Mouse (Mus musculus): ENCODE results near the gene Cask. TPM values are rescaled to one million over a fixed set of nuclear protein-coding genes. Genes with fewer than 3 reads are reported as not detected.

Cask gene
- polyA plus RNA-seq, 1 experiment, result 34.7 TPM

GRCm38 (mm10) chrX:13554504-13554903 is 296.7 kb downstream of the Cask start:
- no peaks in the 10 kb centered on the region for H3K27me3 ChIP-seq (ENCODE audit: control insufficient read depth, insufficient read depth, low read length, poor library complexity, severe bottlenecking)
- no peak overlapping the region for H3K9ac ChIP-seq (ENCODE audit: low read depth, poor library complexity, severe bottlenecking)
- H3K9me3 ChIP-seq (replicated peaks; ENCODE audit: control insufficient read depth, insufficient read depth, low read length, poor library complexity, severe bottlenecking), result no peaks in the 10 kb centered on the region
- H3K4me1 ChIP-seq (ENCODE audit: control insufficient read depth, insufficient read depth, low read length), result no peaks in the 10 kb centered on the region
- H3K36me3 ChIP-seq (ENCODE audit: control insufficient read depth, insufficient read depth, low read length, poor library complexity, severe bottlenecking), result no peaks in the 10 kb centered on the region
- no peak overlapping the region for H3K4me3 ChIP-seq (ENCODE audit: low read depth, low read length)
- TF ChIP-seq POLR2A (IDR thresholded peaks at IDR 0.05; ENCODE audit: insufficient read depth, low read length) (no peak), EP300 (IDR thresholded peaks at IDR 0.05; ENCODE audit: insufficient read depth, low read depth, low read length) (no peak), CTCF (IDR thresholded peaks at IDR 0.05; ENCODE audit: low read depth, low read length) (no peak)
- no peak overlapping the region for H3K27ac ChIP-seq (ENCODE audit: insufficient read depth, low read length)

GRCm38 (mm10) chrX:13552288-13552687 is 298.9 kb downstream of the Cask start:
- Histone ChIP-seq H3K27me3 (ENCODE audit: control insufficient read depth, insufficient read depth, low read length, poor library complexity, severe bottlenecking) (no peaks in the 10 kb centered on the region), H3K4me1 (ENCODE audit: control insufficient read depth, insufficient read depth, low read length) (no peaks in the 10 kb centered on the region), H3K27ac (ENCODE audit: insufficient read depth, low read length) (no peak overlapping the region), H3K36me3 (ENCODE audit: control insufficient read depth, insufficient read depth, low read length, poor library complexity, severe bottlenecking) (no peaks in the 10 kb centered on the region), H3K4me3 (ENCODE audit: low read depth, low read length) (no peak overlapping the region), H3K9me3 (replicated peaks; ENCODE audit: control insufficient read depth, insufficient read depth, low read length, poor library complexity, severe bottlenecking) (no peaks in the 10 kb centered on the region), H3K9ac (ENCODE audit: low read depth, poor library complexity, severe bottlenecking) (no peak overlapping the region)
- TF ChIP-seq CTCF (IDR thresholded peaks at IDR 0.05; ENCODE audit: low read depth, low read length) (no peak), POLR2A (IDR thresholded peaks at IDR 0.05; ENCODE audit: insufficient read depth, low read length) (no peak), EP300 (IDR thresholded peaks at IDR 0.05; ENCODE audit: insufficient read depth, low read depth, low read length) (no peak)

GRCm38 (mm10) chrX:13551566-13551965 is 299.6 kb downstream of the Cask start:
- H3K27ac ChIP-seq (ENCODE audit: insufficient read depth, low read length), result no peak overlapping the region
- H3K9me3 ChIP-seq (replicated peaks; ENCODE audit: control insufficient read depth, insufficient read depth, low read length, poor library complexity, severe bottlenecking), result no peaks in the 10 kb centered on the region
- no peaks in the 10 kb centered on the region for H3K27me3 ChIP-seq (ENCODE audit: control insufficient read depth, insufficient read depth, low read length, poor library complexity, severe bottlenecking)
- H3K4me3 ChIP-seq (ENCODE audit: low read depth, low read length), result no peak overlapping the region
- H3K9ac ChIP-seq (ENCODE audit: low read depth, poor library complexity, severe bottlenecking), result no peak overlapping the region
- TF ChIP-seq POLR2A (IDR thresholded peaks at IDR 0.05; ENCODE audit: insufficient read depth, low read length) (no peak), EP300 (IDR thresholded peaks at IDR 0.05; ENCODE audit: insufficient read depth, low read depth, low read length) (no peak), CTCF (IDR thresholded peaks at IDR 0.05; ENCODE audit: low read depth, low read length) (no peak)
- H3K36me3 ChIP-seq (ENCODE audit: control insufficient read depth, insufficient read depth, low read length, poor library complexity, severe bottlenecking), result no peaks in the 10 kb centered on the region
- H3K4me1 ChIP-seq (ENCODE audit: control insufficient read depth, insufficient read depth, low read length), result no peaks in the 10 kb centered on the region

- no peaks in the 10 kb centered on the region for H3K9me3 ChIP-seq (replicated peaks; ENCODE audit: control insufficient read depth, insufficient read depth, low read length, poor library complexity, severe bottlenecking)
- H3K36me3 ChIP-seq (ENCODE audit: control insufficient read depth, insufficient read depth, low read length, poor library complexity, severe bottlenecking), result no peaks in the 10 kb centered on the region
Measured at GRCm38 (mm10) chrX:13549100-13549499, 302.1 kb downstream of the Cask start.

GRCm38 (mm10) chrX:13521288-13521687 is 329.9 kb downstream of the Cask start:
- Histone ChIP-seq H3K9ac (ENCODE audit: low read depth, poor library complexity, severe bottlenecking) (no peak overlapping the region), H3K4me1 (ENCODE audit: control insufficient read depth, insufficient read depth, low read length) (no peaks in the 10 kb centered on the region), H3K27ac (ENCODE audit: insufficient read depth, low read length) (no peak overlapping the region), H3K27me3 (ENCODE audit: control insufficient read depth, insufficient read depth, low read length, poor library complexity, severe bottlenecking) (no peaks in the 10 kb centered on the region), H3K36me3 (ENCODE audit: control insufficient read depth, insufficient read depth, low read length, poor library complexity, severe bottlenecking) (no peaks in the 10 kb centered on the region), H3K4me3 (ENCODE audit: low read depth, low read length) (no peak overlapping the region), H3K9me3 (replicated peaks; ENCODE audit: control insufficient read depth, insufficient read depth, low read length, poor library complexity, severe bottlenecking) (no peaks in the 10 kb centered on the region)
- TF ChIP-seq POLR2A (IDR thresholded peaks at IDR 0.05; ENCODE audit: insufficient read depth, low read length) (no peak), CTCF (IDR thresholded peaks at IDR 0.05; ENCODE audit: low read depth, low read length) (no peak), EP300 (IDR thresholded peaks at IDR 0.05; ENCODE audit: insufficient read depth, low read depth, low read length) (no peak)

More at GRCm38 (mm10) chrX:13549100-13549499, 302.1 kb downstream of the Cask start:
- Histone ChIP-seq H3K27me3 (ENCODE audit: control insufficient read depth, insufficient read depth, low read length, poor library complexity, severe bottlenecking) (no peaks in the 10 kb centered on the region), H3K4me3 (ENCODE audit: low read depth, low read length) (no peak overlapping the region), H3K9ac (ENCODE audit: low read depth, poor library complexity, severe bottlenecking) (no peak overlapping the region), H3K4me1 (ENCODE audit: control insufficient read depth, insufficient read depth, low read length) (no peaks in the 10 kb centered on the region), H3K27ac (ENCODE audit: insufficient read depth, low read length) (no peak overlapping the region)
- no peak for TF ChIP-seq CTCF (IDR thresholded peaks at IDR 0.05; ENCODE audit: low read depth, low read length)
- TF ChIP-seq POLR2A (IDR thresholded peaks at IDR 0.05; ENCODE audit: insufficient read depth, low read length), result no peak
- no peak for TF ChIP-seq EP300 (IDR thresholded peaks at IDR 0.05; ENCODE audit: insufficient read depth, low read depth, low read length)

- H3K9ac ChIP-seq (ENCODE audit: low read depth, poor library complexity, severe bottlenecking), result no peak overlapping the region
- H3K36me3 ChIP-seq (ENCODE audit: control insufficient read depth, insufficient read depth, low read length, poor library complexity, severe bottlenecking), result no peaks in the 10 kb centered on the region
- H3K4me1 ChIP-seq (ENCODE audit: control insufficient read depth, insufficient read depth, low read length), result no peaks in the 10 kb centered on the region
- no peak overlapping the region for H3K4me3 ChIP-seq (ENCODE audit: low read depth, low read length)
- H3K27ac ChIP-seq (ENCODE audit: insufficient read depth, low read length), result no peak overlapping the region
- H3K27me3 ChIP-seq (ENCODE audit: control insufficient read depth, insufficient read depth, low read length, poor library complexity, severe bottlenecking), result no peaks in the 10 kb centered on the region
- H3K9me3 ChIP-seq (replicated peaks; ENCODE audit: control insufficient read depth, insufficient read depth, low read length, poor library complexity, severe bottlenecking), result no peaks in the 10 kb centered on the region
- TF ChIP-seq CTCF (IDR thresholded peaks at IDR 0.05; ENCODE audit: low read depth, low read length) (no peak), POLR2A (IDR thresholded peaks at IDR 0.05; ENCODE audit: insufficient read depth, low read length) (no peak), EP300 (IDR thresholded peaks at IDR 0.05; ENCODE audit: insufficient read depth, low read depth, low read length) (no peak)
Measured at GRCm38 (mm10) chrX:13520566-13520965, 330.6 kb downstream of the Cask start.
